Mouse (Mus musculus) gonadal fat pad, adult 2 months (tissue): Measurements from ENCODE around the gene Wipf1. TPM values are rescaled to one million over a fixed set of nuclear protein-coding genes. Genes with fewer than 3 reads are reported as not detected.
"Not testable (repeated sequence)": the region's sequence is repeated elsewhere in the genome, so short reads cannot be mapped to it uniquely, and the experiment has no call there.

ENCODE experiments used
- DNase-seq: peaks from one replicate; pipeline ENCODE4 v3.0.0-alpha.2; 2012; ENCODE audit warnings: low read depth
- polyA plus RNA-seq: library from polyadenylated mRNA; depleted of rRNA; stranded (reverse); fragments of >200 nt; gene quantifications from 2 replicates; pipeline ENCODE4 v1.2.3, GENCODE M21; 2012

Wipf1 gene
- polyA plus RNA-seq, 1 experiment, result 5.2 TPM

GRCm38 (mm10) chr2:73509248-73510024 lies 20.1 kb downstream of the Wipf1 start:
- no peak for DNase-seq

GRCm38 (mm10) chr2:73507886-73508285 lies 21.6 kb downstream of the Wipf1 start:
- DNase-seq, result no peak

GRCm38 (mm10) chr2:73506337-73506736 lies 23.2 kb downstream of the Wipf1 start:
- not testable (repeated sequence) for DNase-seq

- DNase-seq, result no peak
Measured at GRCm38 (mm10) chr2:73502863-73503429, 26.6 kb downstream of the Wipf1 start.

- no peak for DNase-seq
Measured at GRCm38 (mm10) chr2:73500864-73501263, 28.7 kb downstream of the Wipf1 start.

GRCm38 (mm10) chr2:73498322-73498721 lies 31.2 kb downstream of the Wipf1 start:
- DNase-seq, result no peak

- DNase-seq, result no peak
Measured at GRCm38 (mm10) chr2:73497572-73497971, 32.0 kb downstream of the Wipf1 start.

- no peak for DNase-seq
Measured at GRCm38 (mm10) chr2:73496944-73497343, 32.6 kb downstream of the Wipf1 start.

GRCm38 (mm10) chr2:73496329-73496685 lies 33.2 kb downstream of the Wipf1 start:
- DNase-seq, result no peak

GRCm38 (mm10) chr2:73495617-73496328 lies 33.8 kb downstream of the Wipf1 start:
- no peak for DNase-seq

- no peak for DNase-seq
Measured at GRCm38 (mm10) chr2:73493517-73493916, 36.0 kb downstream of the Wipf1 start.

- no peak for DNase-seq
Measured at GRCm38 (mm10) chr2:73491442-73492241, 37.9 kb downstream of the Wipf1 start.

- no peak for DNase-seq
Measured at GRCm38 (mm10) chr2:73490466-73490865, 39.1 kb downstream of the Wipf1 start.

- no peak for DNase-seq
Measured at GRCm38 (mm10) chr2:73486120-73486601, 43.4 kb downstream of the Wipf1 start.

GRCm38 (mm10) chr2:73485236-73486119 lies 44.1 kb downstream of the Wipf1 start:
- no peak for DNase-seq

GRCm38 (mm10) chr2:73484561-73485235 lies 44.8 kb downstream of the Wipf1 start:
- DNase-seq, result no peak

GRCm38 (mm10) chr2:73478805-73479204 lies 50.7 kb downstream of the Wipf1 start:
- DNase-seq, result no peak

GRCm38 (mm10) chr2:73477501-73477900 lies 52.0 kb downstream of the Wipf1 start:
- no peak for DNase-seq

- DNase-seq, result no peak
Measured at GRCm38 (mm10) chr2:73475519-73475918, 54.0 kb downstream of the Wipf1 start.

- DNase-seq, result no peak
Measured at GRCm38 (mm10) chr2:73472130-73472529, 57.4 kb downstream of the Wipf1 start.
